Mouse (Mus musculus) stomach, embryonic 16.5 days (tissue): ENCODE results near the gene Snx7. TPM values are rescaled to one million over a fixed set of nuclear protein-coding genes. Genes with fewer than 3 reads are reported as not detected.

ENCODE experiments used
- microRNA-seq: library from miRNA; unstranded; fragments of <30 nt; microRNA quantifications from one replicate; pipeline ENCODE4, GENCODE M21; 2016
- polyA plus RNA-seq: library from polyadenylated mRNA; unstranded; fragments of >200 nt; fragmentation: Nextera tagmentation; extraction: Ambion mirVana; gene quantifications from 2 replicates; pipeline ENCODE4 v1.2.1, GENCODE M21; 2015

Snx7 gene
- polyA plus RNA-seq, 1 experiment from 2014 or later: 37.3 TPM

Small RNAs within 50 kb of the gene (microRNA-seq; reads per million reads assigned to microRNA genes)
- not detected for gene Gm24811
